Mouse (Mus musculus): Measurements from ENCODE around the gene Plekhj1. TPM values are rescaled to one million over a fixed set of nuclear protein-coding genes. Genes with fewer than 3 reads are reported as not detected.
A peak's percentile ranks its signal among the peaks of the same experiment; 100 is the strongest.
"Not testable (repeated sequence)": the region's sequence is repeated elsewhere in the genome, so short reads cannot be mapped to it uniquely, and the experiment has no call there.

Gene Plekhj1
- total and polyA plus RNA-seq, 2 experiments, result 16.0 to 42.2 TPM

- 58% methylated on average over 2 of the region's 2 CpGs for WGBS
- H3K4me1 ChIP-seq (ENCODE audit: control insufficient read depth, insufficient read depth, low read length), result peaks cover 6% of the 10 kb centered on the region; the same call in 1 of the 2 replicates
- H3K9ac ChIP-seq (ENCODE audit: low read depth, low read length), result no peak overlapping the region
- DNase-seq (ENCODE audit: extremely low read depth, low read depth, low spot score), result peak; percentile 66
- H3K4me3 ChIP-seq (ENCODE audit: insufficient read depth, low read depth, low read length), result no peak overlapping the region
- no peak overlapping the region for H3K27ac ChIP-seq (replicated peaks; ENCODE audit: insufficient read depth, low read depth, low read length)
- TF ChIP-seq CTCF (IDR thresholded peaks at IDR 0.05; ENCODE audit: low read depth, low read length), result no peak
- no peak for TF ChIP-seq POLR2A (IDR thresholded peaks at IDR 0.05; ENCODE audit: extremely low read depth, insufficient read depth, low read length)
- H3K79me2 ChIP-seq (ENCODE audit: control insufficient read depth, insufficient read depth, low read length), result no peaks in the 10 kb centered on the region
- no peaks in the 10 kb centered on the region for H3K27me3 ChIP-seq (ENCODE audit: control insufficient read depth, insufficient read depth, low read length)
- H3K36me3 ChIP-seq (ENCODE audit: control insufficient read depth, insufficient read depth, low read length), result no peaks in the 10 kb centered on the region
Observed at GRCm38 (mm10) chr10:80817164-80817563, 18.7 kb upstream of the Plekhj1 start.

- H3K27ac ChIP-seq (replicated peaks; ENCODE audit: insufficient read depth, low read depth, low read length); DNase-seq (ENCODE audit: extremely low read depth, low read depth, low spot score): not testable (repeated sequence)
Observed at GRCm38 (mm10) chr10:80816303-80816702, 17.9 kb upstream of the Plekhj1 start.

GRCm38 (mm10) chr10:80814800-80815199 lies 16.4 kb upstream of the Plekhj1 start:
- Histone ChIP-seq H3K27ac (replicated peaks; ENCODE audit: insufficient read depth, low read depth, low read length) (no peak overlapping the region), H3K36me3 (ENCODE audit: control insufficient read depth, insufficient read depth, low read length) (no peaks in the 10 kb centered on the region), H3K4me3 (ENCODE audit: insufficient read depth, low read depth, low read length) (no peak overlapping the region), H3K9ac (ENCODE audit: low read depth, low read length) (no peak overlapping the region), H3K4me1 (ENCODE audit: control insufficient read depth, insufficient read depth, low read length) (peaks cover 4% of the 10 kb centered on the region; the same call in 1 of the 2 replicates), H3K27me3 (ENCODE audit: control insufficient read depth, insufficient read depth, low read length) (no peaks in the 10 kb centered on the region), H3K79me2 (ENCODE audit: control insufficient read depth, insufficient read depth, low read length) (no peaks in the 10 kb centered on the region)
- no peak for TF ChIP-seq POLR2A (IDR thresholded peaks at IDR 0.05; ENCODE audit: extremely low read depth, insufficient read depth, low read length)
- TF ChIP-seq CTCF (IDR thresholded peaks at IDR 0.05; ENCODE audit: low read depth, low read length), result no peak
- 56% methylated on average over 7 of the region's 7 CpGs for WGBS
- DNase-seq (ENCODE audit: extremely low read depth, low read depth, low spot score), result no peak

More at GRCm38 (mm10) chr10:80816303-80816702, 17.9 kb upstream of the Plekhj1 start:
- not testable (repeated sequence) for H3K27me3 ChIP-seq (ENCODE audit: control insufficient read depth, insufficient read depth, low read length); H3K9ac ChIP-seq (ENCODE audit: low read depth, low read length); H3K4me1 ChIP-seq (ENCODE audit: control insufficient read depth, insufficient read depth, low read length); H3K79me2 ChIP-seq (ENCODE audit: control insufficient read depth, insufficient read depth, low read length); H3K36me3 ChIP-seq (ENCODE audit: control insufficient read depth, insufficient read depth, low read length); H3K4me3 ChIP-seq (ENCODE audit: insufficient read depth, low read depth, low read length)
- WGBS, result 88% methylated on average over 3 of the region's 3 CpGs

- no peaks in the 10 kb centered on the region for H3K36me3 ChIP-seq (ENCODE audit: control insufficient read depth, insufficient read depth, low read length)
- TF ChIP-seq CTCF (IDR thresholded peaks at IDR 0.05; ENCODE audit: low read depth, low read length), result no peak
- no peak for TF ChIP-seq POLR2A (IDR thresholded peaks at IDR 0.05; ENCODE audit: extremely low read depth, insufficient read depth, low read length)
- H3K27me3 ChIP-seq (ENCODE audit: control insufficient read depth, insufficient read depth, low read length), result no peaks in the 10 kb centered on the region; the same call in 1 of the 2 replicates
- H3K27ac ChIP-seq (replicated peaks; ENCODE audit: insufficient read depth, low read depth, low read length), result no peak within 1 kb of the TSS
- no peak within 1 kb of the TSS for H3K9ac ChIP-seq (ENCODE audit: low read depth, low read length)
- H3K79me2 ChIP-seq (ENCODE audit: control insufficient read depth, insufficient read depth, low read length), result no peaks in the 10 kb centered on the region
- no peak within 1 kb of the TSS for H3K4me3 ChIP-seq (ENCODE audit: insufficient read depth, low read depth, low read length)
- H3K4me1 ChIP-seq (ENCODE audit: control insufficient read depth, insufficient read depth, low read length), result no peaks in the 10 kb centered on the region
- 90% methylated on average over 4 of the region's 4 CpGs for WGBS
- no peak for DNase-seq (ENCODE audit: extremely low read depth, low read depth, low spot score)
Observed at GRCm38 (mm10) chr10:80813366-80813765, 14.9 kb upstream of the Plekhj1 start, which contains the start of gene Jsrp1. Jsrp1 (minus strand) TSS chr10:80813498.

GRCm38 (mm10) chr10:80812391-80813041 lies 14.1 kb upstream of the Plekhj1 start:
- no peaks in the 10 kb centered on the region; the same call in 1 of the 2 replicates for H3K27me3 ChIP-seq (ENCODE audit: control insufficient read depth, insufficient read depth, low read length)
- H3K27ac ChIP-seq (replicated peaks; ENCODE audit: insufficient read depth, low read depth, low read length), result no peak overlapping the region
- no peak overlapping the region for H3K4me3 ChIP-seq (ENCODE audit: insufficient read depth, low read depth, low read length)
- no peaks in the 10 kb centered on the region; the same call in 1 of the 2 replicates for H3K4me1 ChIP-seq (ENCODE audit: control insufficient read depth, insufficient read depth, low read length)
- no peaks in the 10 kb centered on the region for H3K79me2 ChIP-seq (ENCODE audit: control insufficient read depth, insufficient read depth, low read length)
- H3K9ac ChIP-seq (ENCODE audit: low read depth, low read length), result no peak overlapping the region
- no peaks in the 10 kb centered on the region for H3K36me3 ChIP-seq (ENCODE audit: control insufficient read depth, insufficient read depth, low read length)
- no peak for TF ChIP-seq POLR2A (IDR thresholded peaks at IDR 0.05; ENCODE audit: extremely low read depth, insufficient read depth, low read length)
- TF ChIP-seq CTCF (IDR thresholded peaks at IDR 0.05; ENCODE audit: low read depth, low read length), result no peak
- WGBS, result 63% methylated on average over 5 of the region's 5 CpGs
- no peak for DNase-seq (ENCODE audit: extremely low read depth, low read depth, low spot score)

GRCm38 (mm10) chr10:80810084-80810483 lies 11.7 kb upstream of the Plekhj1 start:
- no peak for TF ChIP-seq POLR2A (IDR thresholded peaks at IDR 0.05; ENCODE audit: extremely low read depth, insufficient read depth, low read length)
- no peak for TF ChIP-seq CTCF (IDR thresholded peaks at IDR 0.05; ENCODE audit: low read depth, low read length)
- no peak overlapping the region for H3K9ac ChIP-seq (ENCODE audit: low read depth, low read length)
- DNase-seq (ENCODE audit: extremely low read depth, low read depth, low spot score), result no peak

More at GRCm38 (mm10) chr10:80810084-80810483, 11.7 kb upstream of the Plekhj1 start:
- H3K36me3 ChIP-seq (ENCODE audit: control insufficient read depth, insufficient read depth, low read length), result no peaks in the 10 kb centered on the region
- H3K4me3 ChIP-seq (ENCODE audit: insufficient read depth, low read depth, low read length), result no peak overlapping the region
- no peak overlapping the region for H3K27ac ChIP-seq (replicated peaks; ENCODE audit: insufficient read depth, low read depth, low read length)
- peaks cover 5% of the 10 kb centered on the region for H3K4me1 ChIP-seq (ENCODE audit: control insufficient read depth, insufficient read depth, low read length)
- no peaks in the 10 kb centered on the region; the same call in 1 of the 2 replicates for H3K27me3 ChIP-seq (ENCODE audit: control insufficient read depth, insufficient read depth, low read length)
- WGBS, result 26% methylated on average over 20 of the region's 20 CpGs
- H3K79me2 ChIP-seq (ENCODE audit: control insufficient read depth, insufficient read depth, low read length), result no peaks in the 10 kb centered on the region
